Mouse (Mus musculus): ENCODE data around the gene Alox5ap. TPM values are rescaled to one million over a fixed set of nuclear protein-coding genes. Genes with fewer than 3 reads are reported as not detected.

Gene Alox5ap
- total RNA-seq, 2 experiments from 2014 or later = 15.1 to 15.8 TPM

GRCm38 (mm10) chr5:149314514-149315081 lies 50.0 kb downstream of the Alox5ap start:
- no peak for DNase-seq

GRCm38 (mm10) chr5:149316926-149317325 lies 52.4 kb downstream of the Alox5ap start:
- DNase-seq = no peak

GRCm38 (mm10) chr5:149319874-149320323 lies 55.3 kb downstream of the Alox5ap start:
- DNase-seq = no peak

- peak; percentile 32 to 54 for DNase-seq
Observed at GRCm38 (mm10) chr5:149320534-149321482, 56.2 kb downstream of the Alox5ap start.

- no peak for DNase-seq
Observed at GRCm38 (mm10) chr5:149321909-149322841, 57.6 kb downstream of the Alox5ap start.

- DNase-seq = peak in 1 of 2 experiments; percentile 42
Observed at GRCm38 (mm10) chr5:149322938-149323553, 58.5 kb downstream of the Alox5ap start.

- DNase-seq = no peak
Observed at GRCm38 (mm10) chr5:149324739-149325138, 60.2 kb downstream of the Alox5ap start.

- DNase-seq = no peak
Observed at GRCm38 (mm10) chr5:149329098-149329887, 64.7 kb downstream of the Alox5ap start.

- DNase-seq = no peak
Observed at GRCm38 (mm10) chr5:149330601-149331000, 66.0 kb downstream of the Alox5ap start.

GRCm38 (mm10) chr5:149331407-149332143 lies 67.0 kb downstream of the Alox5ap start:
- DNase-seq = no peak

- no peak for DNase-seq
Observed at GRCm38 (mm10) chr5:149332787-149333186, 68.2 kb downstream of the Alox5ap start.

- DNase-seq = no peak
Observed at GRCm38 (mm10) chr5:149333941-149334698, 69.6 kb downstream of the Alox5ap start.

GRCm38 (mm10) chr5:149335009-149335408 lies 70.4 kb downstream of the Alox5ap start:
- DNase-seq = no peak

- DNase-seq = peak; percentile 85 to 86
Observed at GRCm38 (mm10) chr5:149335563-149336238, 71.1 kb downstream of the Alox5ap start.

- no peak for DNase-seq
Observed at GRCm38 (mm10) chr5:149337148-149337547, 72.6 kb downstream of the Alox5ap start.

Measured in adrenal gland, postnatal 36 days (tissue).